Mouse (Mus musculus): Measurements from ENCODE around the gene Rpp25l.

DNA sequence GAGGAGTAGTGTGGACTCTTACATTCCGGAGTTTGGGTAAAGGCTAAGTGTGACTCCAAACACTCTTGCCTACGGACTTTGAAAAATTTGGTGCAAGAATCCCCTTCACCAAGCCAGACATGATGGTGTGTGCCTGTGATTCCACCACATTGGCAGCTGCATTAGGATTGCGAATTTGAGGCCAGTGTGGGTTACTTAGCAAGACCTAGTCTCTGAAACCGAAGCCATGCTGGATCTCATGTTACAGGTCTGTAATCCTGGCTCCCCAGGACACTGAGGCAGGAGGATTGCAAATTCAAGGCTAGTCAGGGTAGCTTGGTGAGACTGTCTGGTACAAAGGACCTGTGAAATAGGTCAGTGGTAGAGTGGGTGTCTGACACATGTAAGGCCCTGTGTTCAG, 45.4 kb upstream of the Rpp25l start:
- no peak for TF ChIP-seq CTCF (IDR thresholded peaks at IDR 0.05; ENCODE audit: low read depth)
- TF ChIP-seq EP300 (optimal IDR thresholded peaks at IDR 0.05) = no peak
